Mouse (Mus musculus): ENCODE data around the gene Pdk1.

DNA sequence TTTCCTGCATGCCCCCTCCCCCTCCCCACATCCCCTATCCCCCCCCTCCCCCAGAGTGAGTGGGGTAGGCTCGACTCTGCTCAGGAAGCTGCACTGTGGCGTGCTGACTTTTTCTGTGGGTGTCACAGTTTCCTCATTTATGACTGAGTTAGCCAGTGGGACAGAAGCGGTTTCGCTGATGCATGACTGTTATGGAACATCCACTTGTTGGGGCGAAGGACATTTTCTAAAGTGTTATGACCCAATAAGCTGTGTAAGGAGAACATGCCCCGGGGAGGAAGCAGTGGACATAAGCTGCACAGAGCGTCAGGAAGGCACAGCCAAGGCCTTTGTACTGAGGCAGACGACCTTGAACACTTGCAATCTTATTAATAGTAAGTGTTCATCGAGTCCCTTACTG is 29.7 kb upstream of the Pdk1 start:
- TF ChIP-seq CTCF (IDR thresholded peaks at IDR 0.05; ENCODE audit: low read depth, low read length) (no peak), POLR2A (IDR thresholded peaks at IDR 0.05; ENCODE audit: extremely low read depth, insufficient read depth, low read length) (no peak)
